Mouse (Mus musculus) megakaryocyte, embryonic 14.5 days (primary cell): ENCODE results near the gene Grm7. TPM values are rescaled to one million over a fixed set of nuclear protein-coding genes. Genes with fewer than 3 reads are reported as not detected.
A peak's percentile ranks its signal among the peaks of the same experiment; 100 is the strongest.

ENCODE experiments used
- H3K27me3 ChIP-seq: replicated peaks from 2 replicates; pipeline ENCODE3; 2012; ENCODE audit warnings: inconsistent platforms
- H3K36me3 ChIP-seq: replicated peaks from 2 replicates; pipeline ENCODE3; 2012; ENCODE audit warnings: low read length, inconsistent platforms, mixed read lengths
- H3K4me1 ChIP-seq: 2 replicates; pipeline ENCODE4 v1.6.1; 2012; ENCODE audit warnings: inconsistent platforms
- H3K4me3 ChIP-seq: replicated peaks from 2 replicates; pipeline ENCODE3; 2012; ENCODE audit warnings: moderate library complexity, mild to moderate bottlenecking, inconsistent platforms
- H3K9me3 ChIP-seq: 2 replicates; pipeline ENCODE4 v1.6.1; 2012; ENCODE audit warnings: inconsistent platforms
- FLI1 ChIP-seq: IDR thresholded peaks from 2 replicates; pipeline ENCODE4 v1.6.1; 2012; ENCODE audit warnings: low read length, inconsistent platforms, mixed read lengths
- GATA1 ChIP-seq: IDR thresholded peaks from 3 replicates; pipeline ENCODE4 v1.6.1; 2012; ENCODE audit warnings: mixed read lengths, low read length, inconsistent platforms, borderline replicate concordance
- polyA plus RNA-seq: library from polyadenylated mRNA; stranded (reverse); fragments of >175 nt; gene quantifications from 2 replicates; pipeline ENCODE4 v1.2.3, GENCODE M21; 2012; ENCODE audit warnings: low replicate concordance; ENCODE audit not compliant: insufficient read depth

The Grm7 gene
- polyA plus RNA-seq, 1 experiment, result not detected

DNA sequence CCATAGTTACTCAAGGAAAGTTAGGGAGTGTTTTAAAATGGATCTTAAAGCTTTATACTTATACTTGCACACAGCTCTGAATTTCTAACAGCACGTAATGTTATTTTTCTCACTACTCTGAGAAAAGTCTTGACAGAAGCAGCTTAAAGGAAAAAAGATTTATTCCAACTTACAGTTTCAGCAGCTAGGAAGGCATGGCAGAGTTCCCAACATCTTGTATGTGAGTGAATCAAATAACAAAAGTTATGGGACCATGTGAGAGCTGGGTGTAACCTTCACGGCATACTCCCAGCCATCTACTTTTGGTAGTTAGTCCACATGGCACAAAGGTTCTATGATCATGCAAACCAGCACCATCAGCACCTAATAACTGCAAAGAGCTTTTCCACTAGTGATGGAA, 172.9 kb downstream of the Grm7 start:
- Histone ChIP-seq H3K9me3 (0 out of 2 replicates have a peak, but pooled peaks cover 4% of the 10 kb centered on the region), H3K36me3 (no peaks in the 10 kb centered on the region), H3K4me3 (no peak overlapping the region), H3K27me3 (no peaks in the 10 kb centered on the region), H3K4me1 (no peaks in the 10 kb centered on the region)
- no peak for TF ChIP-seq GATA1
- no peak for TF ChIP-seq FLI1

DNA sequence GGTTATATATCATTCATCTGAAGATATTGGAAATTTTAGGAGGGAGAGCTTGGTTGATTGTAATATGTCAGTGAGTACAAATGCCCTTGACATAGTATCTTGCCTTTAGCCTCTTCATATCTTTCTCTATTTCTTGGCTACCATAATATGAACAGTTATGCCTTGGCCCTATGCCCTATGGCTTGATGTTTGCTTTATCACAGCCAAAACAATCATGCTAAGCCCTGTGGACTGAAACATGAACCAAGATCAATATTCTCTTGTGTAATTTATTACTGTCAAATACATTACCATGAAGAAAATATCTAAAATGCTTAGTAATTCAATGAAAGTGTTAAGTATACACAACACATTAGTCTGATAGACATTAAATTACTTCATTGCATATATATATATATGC, 222.9 kb downstream of the Grm7 start:
- Histone ChIP-seq H3K4me1 (no peaks in the 10 kb centered on the region), H3K4me3 (no peak overlapping the region), H3K9me3 (peaks cover 4% of the 10 kb centered on the region; the same call in 1 of the 2 replicates), H3K27me3 (no peaks in the 10 kb centered on the region), H3K36me3 (no peaks in the 10 kb centered on the region)
- TF ChIP-seq GATA1 (no peak), FLI1 (no peak)

DNA sequence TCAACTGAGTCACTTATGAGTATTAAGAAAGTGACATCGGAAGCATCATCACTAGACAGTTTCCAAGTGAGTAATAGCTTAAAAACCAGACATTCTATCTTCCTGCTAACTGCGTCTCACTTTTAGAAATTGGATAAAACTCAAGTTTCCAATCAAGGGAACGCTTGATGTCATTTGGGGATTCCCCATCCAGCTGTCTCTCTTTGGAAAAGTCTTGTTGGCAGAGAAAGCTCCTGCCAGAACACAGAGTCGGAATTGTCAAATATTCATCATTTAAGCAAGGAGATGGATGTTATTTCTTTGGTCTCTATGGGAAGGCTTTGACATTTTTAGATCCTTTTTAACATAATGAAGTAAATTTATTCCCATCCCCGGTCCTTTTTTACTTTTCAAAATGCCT, 336.6 kb downstream of the Grm7 start:
- Histone ChIP-seq H3K27me3 (no peaks in the 10 kb centered on the region), H3K36me3 (no peaks in the 10 kb centered on the region), H3K4me1 (no peaks in the 10 kb centered on the region), H3K9me3 (no peaks in the 10 kb centered on the region), H3K4me3 (no peak overlapping the region)
- TF ChIP-seq GATA1 (no peak), FLI1 (no peak)

DNA sequence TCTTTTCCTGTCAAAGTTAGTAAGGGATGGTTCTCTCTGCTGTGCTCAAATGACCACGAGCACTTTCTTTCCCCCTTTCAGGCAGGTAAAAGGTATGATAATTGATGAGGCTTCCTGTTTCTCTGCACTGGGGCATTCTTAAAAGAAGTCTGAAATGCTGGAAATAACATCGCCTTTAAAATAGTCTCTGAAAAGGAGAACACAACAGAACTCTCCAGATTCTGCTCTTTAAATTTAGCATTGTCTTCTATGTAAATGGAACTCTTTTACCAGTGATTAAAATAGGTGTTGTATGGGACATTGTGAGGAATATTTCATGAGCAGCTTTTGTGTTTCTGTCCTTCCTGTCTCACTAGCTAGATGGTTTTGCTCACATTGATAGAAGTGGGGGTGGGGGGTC, 393.7 kb downstream of the Grm7 start:
- no peak for TF ChIP-seq FLI1
- no peak for TF ChIP-seq GATA1
- Histone ChIP-seq H3K4me1 (no peaks in the 10 kb centered on the region), H3K36me3 (no peaks in the 10 kb centered on the region), H3K27me3 (no peaks in the 10 kb centered on the region), H3K9me3 (no peaks in the 10 kb centered on the region), H3K4me3 (no peak overlapping the region)

DNA sequence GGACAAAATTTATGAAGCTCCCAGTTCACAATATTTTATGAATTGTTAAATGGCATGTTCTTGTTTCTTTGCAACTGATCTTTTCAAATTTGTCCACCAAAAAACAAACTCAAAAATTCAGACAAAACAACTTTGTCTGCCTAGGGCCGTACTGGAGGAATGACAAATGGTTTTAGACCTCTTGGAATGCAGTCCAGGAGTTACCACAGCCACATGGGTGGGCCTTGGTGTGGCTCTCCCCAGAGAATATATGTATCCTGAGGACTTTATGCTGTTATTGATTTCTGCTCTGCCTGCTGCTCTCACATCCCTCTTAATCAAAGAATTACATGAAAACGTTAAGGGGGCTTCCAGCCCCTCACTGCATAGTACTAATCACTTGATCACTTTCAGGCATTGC, 400.5 kb downstream of the Grm7 start:
- no peaks in the 10 kb centered on the region for H3K36me3 ChIP-seq
- H3K9me3 ChIP-seq, result no peaks in the 10 kb centered on the region
- TF ChIP-seq FLI1 (no peak), GATA1 (no peak)
- no peaks in the 10 kb centered on the region for H3K27me3 ChIP-seq
- no peak overlapping the region for H3K4me3 ChIP-seq
- H3K4me1 ChIP-seq, result no peaks in the 10 kb centered on the region

DNA sequence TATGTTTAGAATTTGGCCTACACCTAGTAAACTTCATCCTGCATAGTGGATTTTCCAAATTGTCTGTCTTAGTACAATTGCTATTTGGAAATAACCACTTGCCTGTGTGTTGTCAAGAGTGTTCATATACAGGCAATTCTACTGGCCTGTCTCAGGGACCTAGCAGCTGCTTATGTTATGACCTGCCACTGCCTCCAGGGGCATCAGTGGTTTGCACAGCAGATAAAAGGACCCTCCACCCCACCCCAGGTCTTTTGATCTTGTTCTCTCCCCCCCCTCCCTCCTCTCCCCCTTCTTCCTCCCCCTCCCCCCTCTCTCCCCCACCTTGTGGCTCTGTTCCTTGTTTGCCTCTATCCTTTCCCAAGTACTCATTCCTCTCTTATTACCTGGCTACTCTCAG, 403.9 kb downstream of the Grm7 start:
- no peaks in the 10 kb centered on the region for H3K9me3 ChIP-seq
- TF ChIP-seq GATA1 (no peak), FLI1 (no peak)
- H3K27me3 ChIP-seq, result no peaks in the 10 kb centered on the region
- H3K4me3 ChIP-seq, result no peak overlapping the region
- no peaks in the 10 kb centered on the region for H3K4me1 ChIP-seq
- no peaks in the 10 kb centered on the region for H3K36me3 ChIP-seq

DNA sequence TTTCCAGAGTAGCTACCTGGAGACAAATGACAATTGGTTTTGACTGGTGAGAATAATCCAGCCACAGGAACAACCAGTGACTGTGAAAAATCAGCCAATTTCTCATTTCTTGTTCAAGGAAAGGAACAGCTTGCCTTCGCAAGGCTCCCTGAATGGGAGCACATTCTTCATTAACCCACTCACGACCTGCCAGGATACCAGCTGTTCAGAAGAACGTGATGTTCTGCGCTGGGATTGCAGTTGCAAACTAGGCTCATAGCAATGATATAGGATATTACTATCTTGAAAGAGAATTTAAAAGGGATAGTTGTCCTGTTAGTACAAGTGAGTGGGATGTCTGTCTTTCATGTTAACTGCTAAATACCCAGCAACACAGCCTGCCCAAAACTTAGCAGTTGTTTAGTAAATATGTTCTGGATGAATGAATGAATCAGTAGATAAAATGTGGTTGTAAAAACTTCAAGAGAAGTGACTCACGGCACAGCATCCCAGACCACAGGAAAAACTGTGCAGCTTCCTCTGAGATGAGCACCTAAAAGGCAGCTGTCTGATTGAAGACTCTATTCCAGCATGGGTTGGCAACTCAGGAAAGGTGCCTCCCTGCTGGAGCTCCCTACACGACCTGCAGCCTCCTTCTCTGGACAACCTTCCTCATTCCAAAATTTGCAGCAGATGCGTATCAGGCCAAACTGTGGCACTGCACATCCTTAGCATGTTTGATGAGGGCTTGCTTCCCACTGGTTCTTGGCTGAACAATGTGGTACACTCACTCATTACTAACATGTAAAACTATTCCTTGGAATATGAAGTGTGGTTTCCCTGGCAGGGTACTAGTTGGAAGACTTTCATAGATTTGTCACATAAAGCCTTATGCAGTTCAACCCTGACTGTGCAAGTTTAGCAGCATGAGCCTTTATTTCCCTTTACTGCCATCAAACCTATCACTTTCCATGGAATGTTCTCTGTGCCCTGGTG, 408.9 kb downstream of the Grm7 start:
- Histone ChIP-seq H3K27me3 (no peaks in the 10 kb centered on the region), H3K4me1 (no peaks in the 10 kb centered on the region), H3K36me3 (no peaks in the 10 kb centered on the region), H3K4me3 (no peak overlapping the region), H3K9me3 (0 out of 2 replicates have a peak, but pooled peaks cover 3% of the 10 kb centered on the region)
- TF ChIP-seq FLI1 (no peak), GATA1 (no peak)

DNA sequence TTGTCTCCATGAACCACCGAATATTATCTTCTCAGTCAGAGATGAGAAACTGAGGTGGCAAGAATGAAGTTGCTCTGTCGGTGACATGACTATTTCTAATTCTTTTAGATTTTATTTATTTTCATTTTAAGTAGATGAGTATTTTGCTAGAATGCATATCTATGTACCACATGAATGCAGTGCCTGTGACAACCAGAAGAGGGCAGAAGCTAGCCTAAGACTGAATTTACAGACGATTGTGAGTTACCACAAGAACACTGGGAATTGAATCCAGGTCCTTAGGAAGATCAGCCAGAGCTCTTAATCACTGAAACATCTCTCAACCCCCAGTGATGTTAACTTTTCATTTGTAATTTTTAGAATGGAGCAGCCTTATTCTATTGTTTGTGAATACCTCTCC, 412.4 kb downstream of the Grm7 start:
- TF ChIP-seq FLI1 (no peak), GATA1 (no peak)
- no peaks in the 10 kb centered on the region for H3K36me3 ChIP-seq
- no peaks in the 10 kb centered on the region for H3K27me3 ChIP-seq

DNA sequence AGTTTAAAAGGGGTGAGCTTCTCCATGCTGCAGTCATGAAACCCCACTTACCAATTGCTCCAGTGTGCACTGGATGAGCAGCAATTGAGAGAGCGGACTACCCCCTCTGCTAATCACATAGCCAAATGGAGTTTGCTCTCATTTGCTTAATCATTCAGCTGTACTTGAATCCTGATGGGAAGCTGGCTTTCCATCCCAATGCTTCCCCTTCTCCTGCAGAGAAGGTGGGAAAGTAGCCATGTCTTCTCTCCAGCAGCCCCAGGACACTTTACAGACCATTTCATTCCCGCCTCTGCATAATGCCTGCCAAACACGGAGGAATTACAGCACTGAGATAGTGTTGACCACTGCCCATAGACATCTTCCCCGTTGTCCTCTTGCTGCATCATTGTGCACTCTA, 414.6 kb downstream of the Grm7 start:
- Histone ChIP-seq H3K27me3 (no peaks in the 10 kb centered on the region), H3K9me3 (peaks cover 4% of the 10 kb centered on the region; the same call in 1 of the 2 replicates), H3K36me3 (no peaks in the 10 kb centered on the region), H3K4me1 (no peaks in the 10 kb centered on the region), H3K4me3 (peak overlapping the region; percentile 35)
- no peak for TF ChIP-seq GATA1
- TF ChIP-seq FLI1, result no peak

More for the DNA sequence above, 412.4 kb downstream of the Grm7 start:
- H3K9me3 ChIP-seq, result peaks cover 7% of the 10 kb centered on the region; the same call in 1 of the 2 replicates
- no peaks in the 10 kb centered on the region for H3K4me1 ChIP-seq
- H3K4me3 ChIP-seq, result no peak overlapping the region

DNA sequence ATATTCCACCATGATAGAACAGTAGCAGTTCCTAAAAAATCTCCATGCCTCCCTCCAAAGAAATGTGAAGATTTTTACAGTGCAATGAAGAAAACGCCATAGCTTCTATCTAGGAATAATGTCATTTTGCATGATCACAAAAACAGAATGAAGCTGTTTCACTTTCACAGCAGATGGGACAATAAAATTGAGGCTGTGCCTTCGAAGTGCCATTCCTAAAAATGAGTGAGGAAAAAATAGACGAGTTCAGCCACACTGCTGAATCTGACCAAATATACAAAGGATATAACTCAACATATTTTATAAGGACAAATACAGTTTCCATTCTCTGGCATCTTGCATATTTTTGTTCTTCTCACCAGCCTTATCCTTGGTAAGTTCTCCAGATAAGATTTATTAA, 439.2 kb downstream of the Grm7 start:
- Histone ChIP-seq H3K9me3 (no peaks in the 10 kb centered on the region), H3K4me1 (no peaks in the 10 kb centered on the region), H3K4me3 (no peak overlapping the region), H3K27me3 (no peaks in the 10 kb centered on the region), H3K36me3 (no peaks in the 10 kb centered on the region)
- TF ChIP-seq GATA1, result no peak
- TF ChIP-seq FLI1, result no peak
